Mouse (Mus musculus): ENCODE measurements around the gene Tiam2. TPM values are rescaled to one million over a fixed set of nuclear protein-coding genes. Genes with fewer than 3 reads are reported as not detected.

Gene Tiam2
- polyA plus RNA-seq, 1 experiment from 2014 or later = 5.5 TPM

- ATAC-seq (ENCODE audit: low FRiP score) = no peak
- Histone ChIP-seq H3K4me3 (ENCODE audit: low read depth, low read length) (no peak overlapping the region), H3K4me1 (replicated peaks; ENCODE audit: control insufficient read depth, insufficient read depth, low read length) (no peaks in the 10 kb centered on the region), H3K9me3 (ENCODE audit: control insufficient read depth, low read length) (no peaks in the 10 kb centered on the region), H3K27ac (ENCODE audit: low read depth, low read length) (no peak overlapping the region), H3K4me2 (replicated peaks; ENCODE audit: low read depth, low read length) (no peak overlapping the region), H3K36me3 (ENCODE audit: control insufficient read depth, insufficient read depth, low read length) (no peaks in the 10 kb centered on the region), H3K27me3 (ENCODE audit: control insufficient read depth, insufficient read depth, low read length) (no peaks in the 10 kb centered on the region), H3K9ac (ENCODE audit: low read depth, low read length) (no peak overlapping the region)
- no peak for DNase-seq (ENCODE audit: low spot score)
- 29% methylated on average over 9 of the region's 9 CpGs for WGBS
Measured at GRCm38 (mm10) chr17:3516406-3516805, 190.0 kb downstream of the Tiam2 start.

GRCm38 (mm10) chr17:3520344-3520743, 194.0 kb downstream of the Tiam2 start:
- H3K36me3 ChIP-seq (ENCODE audit: control insufficient read depth, insufficient read depth, low read length) = no peaks in the 10 kb centered on the region
- no peak overlapping the region for H3K9ac ChIP-seq (ENCODE audit: low read depth, low read length)
- no peaks in the 10 kb centered on the region for H3K9me3 ChIP-seq (ENCODE audit: control insufficient read depth, low read length)
- no peak for DNase-seq (ENCODE audit: low spot score)
- H3K4me1 ChIP-seq (replicated peaks; ENCODE audit: control insufficient read depth, insufficient read depth, low read length) = no peaks in the 10 kb centered on the region
- WGBS = 94% methylated on average over 5 of the region's 5 CpGs
- ATAC-seq (ENCODE audit: low FRiP score) = no peak
- H3K27me3 ChIP-seq (ENCODE audit: control insufficient read depth, insufficient read depth, low read length) = no peaks in the 10 kb centered on the region
- no peak overlapping the region for H3K4me3 ChIP-seq (ENCODE audit: low read depth, low read length)
- H3K27ac ChIP-seq (ENCODE audit: low read depth, low read length) = no peak overlapping the region
- no peak overlapping the region for H3K4me2 ChIP-seq (replicated peaks; ENCODE audit: low read depth, low read length)

DNA sequence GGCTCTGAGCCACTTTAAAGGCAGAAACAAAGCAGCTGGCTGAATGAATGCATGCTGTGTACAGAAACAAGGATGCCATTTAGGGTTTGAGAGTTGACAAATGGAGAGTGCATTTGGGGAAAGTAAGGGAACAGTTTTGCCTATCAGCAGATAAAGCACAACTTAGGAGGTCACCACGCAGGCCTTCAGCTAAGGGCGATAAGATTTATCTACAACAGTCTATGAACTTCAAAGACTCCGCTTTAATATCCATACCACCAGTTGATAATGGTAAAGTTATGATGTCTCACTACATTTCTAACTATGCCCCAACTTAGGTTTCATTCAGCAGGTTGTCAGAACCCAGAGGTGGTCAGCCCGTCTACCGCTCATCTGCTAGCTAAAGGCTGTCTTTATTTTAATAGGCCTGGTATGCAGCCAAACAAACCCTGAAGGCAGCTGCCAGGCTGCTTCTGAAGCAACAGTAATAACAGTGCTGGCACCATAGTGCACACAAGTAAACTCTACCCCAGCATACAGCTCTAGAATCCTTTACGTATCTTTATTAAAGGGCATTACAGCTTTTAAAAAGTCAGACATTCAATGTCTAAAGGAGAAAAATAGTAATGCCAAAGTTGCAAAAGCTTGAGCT, 201.6 kb downstream of the Tiam2 start:
- Histone ChIP-seq H3K4me3 (ENCODE audit: low read depth, low read length) (no peak overlapping the region), H3K27ac (ENCODE audit: low read depth, low read length) (no peak overlapping the region), H3K9me3 (ENCODE audit: control insufficient read depth, low read length) (no peaks in the 10 kb centered on the region), H3K4me2 (replicated peaks; ENCODE audit: low read depth, low read length) (no peak overlapping the region), H3K4me1 (replicated peaks; ENCODE audit: control insufficient read depth, insufficient read depth, low read length) (no peaks in the 10 kb centered on the region), H3K9ac (ENCODE audit: low read depth, low read length) (no peak overlapping the region), H3K36me3 (ENCODE audit: control insufficient read depth, insufficient read depth, low read length) (no peaks in the 10 kb centered on the region), H3K27me3 (ENCODE audit: control insufficient read depth, insufficient read depth, low read length) (no peaks in the 10 kb centered on the region)
- DNase-seq (ENCODE audit: low spot score) (no peak), ATAC-seq (ENCODE audit: low FRiP score) (no peak)
- WGBS = 89% methylated on average over 6 of the region's 6 CpGs

DNA sequence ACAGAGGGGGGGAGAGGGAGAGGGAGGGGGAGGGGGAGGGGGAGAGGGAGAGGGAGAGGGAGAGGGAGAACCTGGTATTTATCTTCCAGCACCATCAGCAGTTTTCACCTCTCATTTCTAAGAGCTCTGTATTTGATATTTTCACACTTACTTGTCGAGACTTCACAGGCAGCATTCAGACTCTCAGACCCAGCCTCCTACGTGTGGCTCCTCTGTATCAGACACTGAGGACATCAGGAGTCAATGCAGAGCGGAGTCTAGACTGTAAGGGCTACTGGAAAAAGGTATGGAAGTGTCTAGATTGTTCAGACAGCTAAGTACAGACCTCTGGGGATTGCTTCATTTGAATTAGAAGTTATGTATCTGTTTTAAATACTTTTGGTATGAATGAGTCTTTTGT, 203.2 kb downstream of the Tiam2 start:
- H3K9me3 ChIP-seq (ENCODE audit: control insufficient read depth, low read length) = no peaks in the 10 kb centered on the region
- no peak overlapping the region for H3K9ac ChIP-seq (ENCODE audit: low read depth, low read length)
- 71% methylated on average over 3 of the region's 3 CpGs for WGBS
- no peaks in the 10 kb centered on the region for H3K36me3 ChIP-seq (ENCODE audit: control insufficient read depth, insufficient read depth, low read length)
- H3K27me3 ChIP-seq (ENCODE audit: control insufficient read depth, insufficient read depth, low read length) = no peaks in the 10 kb centered on the region
- H3K4me1 ChIP-seq (replicated peaks; ENCODE audit: control insufficient read depth, insufficient read depth, low read length) = no peaks in the 10 kb centered on the region
- no peak for DNase-seq (ENCODE audit: low spot score)
- no peak overlapping the region for H3K27ac ChIP-seq (ENCODE audit: low read depth, low read length)
- no peak overlapping the region for H3K4me2 ChIP-seq (replicated peaks; ENCODE audit: low read depth, low read length)
- no peak overlapping the region for H3K4me3 ChIP-seq (ENCODE audit: low read depth, low read length)
- no peak for ATAC-seq (ENCODE audit: low FRiP score)

GRCm38 (mm10) chr17:3530549-3530948, 204.2 kb downstream of the Tiam2 start:
- no peaks in the 10 kb centered on the region for H3K4me1 ChIP-seq (replicated peaks; ENCODE audit: control insufficient read depth, insufficient read depth, low read length)
- no peak overlapping the region for H3K4me3 ChIP-seq (ENCODE audit: low read depth, low read length)
- H3K9me3 ChIP-seq (ENCODE audit: control insufficient read depth, low read length) = no peaks in the 10 kb centered on the region
- H3K27ac ChIP-seq (ENCODE audit: low read depth, low read length) = no peak overlapping the region
- ATAC-seq (ENCODE audit: low FRiP score) (no peak), DNase-seq (ENCODE audit: low spot score) (no peak)
- no peak overlapping the region for H3K9ac ChIP-seq (ENCODE audit: low read depth, low read length)
- H3K27me3 ChIP-seq (ENCODE audit: control insufficient read depth, insufficient read depth, low read length) = no peaks in the 10 kb centered on the region
- H3K36me3 ChIP-seq (ENCODE audit: control insufficient read depth, insufficient read depth, low read length) = no peaks in the 10 kb centered on the region
- H3K4me2 ChIP-seq (replicated peaks; ENCODE audit: low read depth, low read length) = no peak overlapping the region
- WGBS = 75% methylated on average over 7 of the region's 7 CpGs

- WGBS = 86% methylated on average over 1 of the region's 1 CpGs
- H3K9me3 ChIP-seq (ENCODE audit: control insufficient read depth, low read length) = no peaks in the 10 kb centered on the region
- no peak for DNase-seq (ENCODE audit: low spot score)
- H3K27me3 ChIP-seq (ENCODE audit: control insufficient read depth, insufficient read depth, low read length) = no peaks in the 10 kb centered on the region
- no peak overlapping the region for H3K27ac ChIP-seq (ENCODE audit: low read depth, low read length)
- ATAC-seq (ENCODE audit: low FRiP score) = no peak
- H3K4me1 ChIP-seq (replicated peaks; ENCODE audit: control insufficient read depth, insufficient read depth, low read length) = no peaks in the 10 kb centered on the region
- no peaks in the 10 kb centered on the region for H3K36me3 ChIP-seq (ENCODE audit: control insufficient read depth, insufficient read depth, low read length)
- no peak overlapping the region for H3K9ac ChIP-seq (ENCODE audit: low read depth, low read length)
- H3K4me3 ChIP-seq (ENCODE audit: low read depth, low read length) = no peak overlapping the region
- no peak overlapping the region for H3K4me2 ChIP-seq (replicated peaks; ENCODE audit: low read depth, low read length)
Measured at GRCm38 (mm10) chr17:3531641-3532040, 205.3 kb downstream of the Tiam2 start.

DNA sequence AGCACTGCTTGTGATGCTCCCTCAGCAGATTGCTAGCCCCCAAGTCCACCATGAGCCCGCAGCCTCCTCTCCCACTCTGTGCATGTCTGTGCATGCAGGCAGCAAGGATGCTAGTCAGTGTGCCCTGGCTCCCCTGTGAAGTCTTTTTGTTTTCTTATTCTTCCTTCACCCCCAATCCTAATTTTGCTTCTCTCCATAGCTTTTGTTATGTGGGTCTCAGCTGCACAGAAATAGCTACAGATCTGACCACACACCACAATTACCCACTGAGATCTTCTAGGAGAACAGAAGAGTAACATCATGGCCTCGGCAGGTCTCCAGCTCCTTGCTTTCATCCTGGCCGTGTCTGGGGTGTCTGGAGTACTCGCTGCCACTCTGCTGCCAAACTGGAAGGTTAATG, 205.9 kb downstream of the Tiam2 start, which contains the start of gene Cldn20:
Gene Cldn20, plus strand, starts transcription at position 301 of the 400 bp plus-strand sequence.
- Histone ChIP-seq H3K4me2 (replicated peaks; ENCODE audit: low read depth, low read length) (no peak within 1 kb of the TSS), H3K4me1 (replicated peaks; ENCODE audit: control insufficient read depth, insufficient read depth, low read length) (no peaks in the 10 kb centered on the region), H3K9me3 (ENCODE audit: control insufficient read depth, low read length) (no peaks in the 10 kb centered on the region), H3K9ac (ENCODE audit: low read depth, low read length) (no peak within 1 kb of the TSS), H3K36me3 (ENCODE audit: control insufficient read depth, insufficient read depth, low read length) (no peaks in the 10 kb centered on the region), H3K27me3 (ENCODE audit: control insufficient read depth, insufficient read depth, low read length) (no peaks in the 10 kb centered on the region), H3K27ac (ENCODE audit: low read depth, low read length) (no peak within 1 kb of the TSS), H3K4me3 (ENCODE audit: low read depth, low read length) (no peak within 1 kb of the TSS)
- no peak for DNase-seq (ENCODE audit: low spot score)
- ATAC-seq (ENCODE audit: low FRiP score) = no peak
- 92% methylated on average over 4 of the region's 4 CpGs for WGBS

DNA sequence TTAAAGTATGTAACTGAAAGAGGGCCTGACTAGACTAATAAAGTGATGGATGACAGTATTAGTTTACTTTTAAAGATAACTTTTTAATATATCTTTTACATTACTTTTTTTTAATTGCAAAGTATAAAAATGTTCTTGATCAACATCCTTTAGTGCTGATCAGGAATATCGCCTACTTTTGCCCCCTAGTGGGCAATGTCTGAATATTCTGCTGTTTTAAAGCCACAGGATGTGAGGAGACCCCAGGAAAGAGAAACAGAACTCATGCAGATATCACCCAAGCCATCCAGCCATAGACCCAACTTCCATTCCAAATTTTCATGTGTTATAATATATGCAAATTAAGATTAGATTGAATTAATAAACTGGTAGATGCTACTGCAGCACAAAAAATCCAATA, 207.1 kb downstream of the Tiam2 start:
- Histone ChIP-seq H3K4me3 (ENCODE audit: low read depth, low read length) (no peak overlapping the region), H3K9ac (ENCODE audit: low read depth, low read length) (no peak overlapping the region), H3K4me2 (replicated peaks; ENCODE audit: low read depth, low read length) (no peak overlapping the region), H3K27me3 (ENCODE audit: control insufficient read depth, insufficient read depth, low read length) (no peaks in the 10 kb centered on the region), H3K27ac (ENCODE audit: low read depth, low read length) (no peak overlapping the region), H3K4me1 (replicated peaks; ENCODE audit: control insufficient read depth, insufficient read depth, low read length) (no peaks in the 10 kb centered on the region), H3K9me3 (ENCODE audit: control insufficient read depth, low read length) (no peaks in the 10 kb centered on the region), H3K36me3 (ENCODE audit: control insufficient read depth, insufficient read depth, low read length) (no peaks in the 10 kb centered on the region)
- ATAC-seq (ENCODE audit: low FRiP score) = no peak
- 27% methylated on average over 1 of the region's 1 CpGs for WGBS
- DNase-seq (ENCODE audit: low spot score) = peak; percentile 64

- H3K36me3 ChIP-seq (ENCODE audit: control insufficient read depth, insufficient read depth, low read length) = no peaks in the 10 kb centered on the region
- no peaks in the 10 kb centered on the region for H3K9me3 ChIP-seq (ENCODE audit: control insufficient read depth, low read length)
- ATAC-seq (ENCODE audit: low FRiP score) (no peak), DNase-seq (ENCODE audit: low spot score) (no peak)
- no peak overlapping the region for H3K4me3 ChIP-seq (ENCODE audit: low read depth, low read length)
- no peak overlapping the region for H3K4me2 ChIP-seq (replicated peaks; ENCODE audit: low read depth, low read length)
- H3K9ac ChIP-seq (ENCODE audit: low read depth, low read length) = no peak overlapping the region
- H3K27ac ChIP-seq (ENCODE audit: low read depth, low read length) = no peak overlapping the region
- H3K27me3 ChIP-seq (ENCODE audit: control insufficient read depth, insufficient read depth, low read length) = no peaks in the 10 kb centered on the region
- 98% methylated on average over 2 of the region's 2 CpGs for WGBS
- no peaks in the 10 kb centered on the region for H3K4me1 ChIP-seq (replicated peaks; ENCODE audit: control insufficient read depth, insufficient read depth, low read length)
Measured at GRCm38 (mm10) chr17:3540304-3540703, 213.9 kb downstream of the Tiam2 start.

All from hindbrain, embryonic 11.5 days (tissue).